Mouse (Mus musculus) testis, adult 2 months (tissue): ENCODE results near the gene Med11.

Experiments used
- CTCF ChIP-seq: fragments of 200-500 bp; IDR thresholded peaks from 2 replicates; pipeline ENCODE4 v1.5.1; 2012; ENCODE audit warnings: low read depth, mild to moderate bottlenecking, inconsistent platforms, low read length, moderate library complexity; ENCODE audit not compliant: control insufficient read depth, insufficient read depth, insufficient replicate concordance
- POLR2A ChIP-seq: fragments of 200-500 bp; IDR thresholded peaks from 2 replicates; pipeline ENCODE4 v1.6.1; 2012; ENCODE audit warnings: low read depth, mild to moderate bottlenecking, inconsistent platforms, low read length, moderate library complexity; ENCODE audit not compliant: control insufficient read depth

GRCm38 (mm10) chr11:70431574-70431973 lies 20.1 kb upstream of the Med11 start:
- no peak for TF ChIP-seq POLR2A
- TF ChIP-seq CTCF = no peak
